Mouse (Mus musculus) brown adipose tissue, adult 24 weeks (tissue): ENCODE measurements around the gene Arntl. TPM values are rescaled to one million over a fixed set of nuclear protein-coding genes. Genes with fewer than 3 reads are reported as not detected.

Source experiments
- H3K27ac ChIP-seq: fragments of 200-500 bp; replicated peaks from 2 replicates; pipeline ENCODE4 v1.5.1; 2012; ENCODE audit warnings: low read depth, mild to moderate bottlenecking, low read length
- H3K4me1 ChIP-seq: fragments of 200-500 bp; 2 replicates; pipeline ENCODE4 v1.6.1; 2012; ENCODE audit warnings: low read length, mixed read lengths; ENCODE audit not compliant: control insufficient read depth, insufficient read depth, insufficient read length
- H3K4me3 ChIP-seq: fragments of 200-500 bp; 2 replicates; pipeline ENCODE4 v1.5.1; 2012; ENCODE audit warnings: low read depth, mild to moderate bottlenecking, low read length, moderate library complexity; ENCODE audit not compliant: insufficient read depth
- polyA plus RNA-seq: library from polyadenylated mRNA; stranded (reverse); fragments of >200 nt; gene quantifications from 2 replicates; pipeline ENCODE4 v1.2.4, GENCODE M21; 2012; ENCODE audit not compliant: missing spikeins, insufficient read depth, insufficient read length

Arntl gene
- 5.0 and 10.8 TPM in 2 replicates for polyA plus RNA-seq

GRCm38 (mm10) chr7:113206644-113207470, at the start of gene Arntl:
Arntl (plus strand) TSS chr7:113207465.
- Histone ChIP-seq H3K4me1 (peaks cover 14% of the 10 kb centered on the region), H3K4me3 (peak within 1 kb of the TSS; percentile 69), H3K27ac (peak within 1 kb of the TSS; percentile 74)

GRCm38 (mm10) chr7:113161077-113161698, 46.1 kb upstream of the Arntl start:
- Histone ChIP-seq H3K4me1 (peaks cover 16% of the 10 kb centered on the region), H3K4me3 (no peak overlapping the region)

GRCm38 (mm10) chr7:113164719-113165118, 42.5 kb upstream of the Arntl start:
- no peak overlapping the region for H3K4me3 ChIP-seq
- H3K27ac ChIP-seq = no peak overlapping the region
- peaks cover 6% of the 10 kb centered on the region; the same call in 1 of the 2 replicates for H3K4me1 ChIP-seq

More at GRCm38 (mm10) chr7:113161077-113161698, 46.1 kb upstream of the Arntl start:
- no peak overlapping the region for H3K27ac ChIP-seq

GRCm38 (mm10) chr7:113167092-113167491, 40.2 kb upstream of the Arntl start:
- no peak overlapping the region for H3K27ac ChIP-seq
- H3K4me1 ChIP-seq = peaks cover 8% of the 10 kb centered on the region; the same call in 1 of the 2 replicates
- H3K4me3 ChIP-seq = no peak overlapping the region

- H3K27ac ChIP-seq = no peak overlapping the region
- peaks cover 12% of the 10 kb centered on the region; the same call in 1 of the 2 replicates for H3K4me1 ChIP-seq
- H3K4me3 ChIP-seq = no peak overlapping the region
These were observed 38.7 kb upstream of the Arntl start for GRCm38 (mm10) chr7:113168609-113169008.

GRCm38 (mm10) chr7:113172425-113172824, 34.8 kb upstream of the Arntl start:
- Histone ChIP-seq H3K4me1 (peaks cover 7% of the 10 kb centered on the region; the same call in 1 of the 2 replicates), H3K4me3 (no peak overlapping the region), H3K27ac (0 out of 2 replicates have a peak overlapping the region, but pooled peaks have one; percentile 11)

- H3K27ac ChIP-seq = no peak overlapping the region
- H3K4me3 ChIP-seq = no peak overlapping the region
- peaks cover 7% of the 10 kb centered on the region; the same call in 1 of the 2 replicates for H3K4me1 ChIP-seq
These were observed 31.8 kb upstream of the Arntl start for GRCm38 (mm10) chr7:113175481-113175880.

GRCm38 (mm10) chr7:113178073-113178472, 29.2 kb upstream of the Arntl start:
- H3K4me1 ChIP-seq = no peaks in the 10 kb centered on the region
- no peak overlapping the region for H3K27ac ChIP-seq

GRCm38 (mm10) chr7:113183787-113184186, 23.5 kb upstream of the Arntl start:
- Histone ChIP-seq H3K4me1 (peaks cover 23% of the 10 kb centered on the region), H3K27ac (no peak overlapping the region), H3K4me3 (no peak overlapping the region)

More at GRCm38 (mm10) chr7:113178073-113178472, 29.2 kb upstream of the Arntl start:
- H3K4me3 ChIP-seq = no peak overlapping the region

GRCm38 (mm10) chr7:113185056-113185455, 22.2 kb upstream of the Arntl start:
- peaks cover 23% of the 10 kb centered on the region for H3K4me1 ChIP-seq
- peak overlapping the region; percentile 93 for H3K27ac ChIP-seq
- H3K4me3 ChIP-seq = no peak overlapping the region

- Histone ChIP-seq H3K4me3 (no peak overlapping the region), H3K4me1 (peaks cover 23% of the 10 kb centered on the region), H3K27ac (peak overlapping the region; percentile 93)
These were observed 21.0 kb upstream of the Arntl start for GRCm38 (mm10) chr7:113186041-113186800.

- Histone ChIP-seq H3K4me1 (peaks cover 23% of the 10 kb centered on the region), H3K27ac (no peak overlapping the region), H3K4me3 (no peak overlapping the region)
These were observed 19.2 kb upstream of the Arntl start for GRCm38 (mm10) chr7:113188091-113188490.

GRCm38 (mm10) chr7:113188566-113188965, 18.7 kb upstream of the Arntl start:
- no peak overlapping the region for H3K4me3 ChIP-seq
- H3K4me1 ChIP-seq = peaks cover 23% of the 10 kb centered on the region
- no peak overlapping the region for H3K27ac ChIP-seq

GRCm38 (mm10) chr7:113191787-113192186, 15.5 kb upstream of the Arntl start:
- Histone ChIP-seq H3K27ac (no peak overlapping the region), H3K4me1 (peaks cover 5% of the 10 kb centered on the region), H3K4me3 (no peak overlapping the region)
